Mouse (Mus musculus) forebrain, embryonic 13.5 days (tissue): ENCODE results near the gene Adcy3. TPM values are rescaled to one million over a fixed set of nuclear protein-coding genes. Genes with fewer than 3 reads are reported as not detected.

ENCODE experiments used
- polyA plus RNA-seq: library from polyadenylated mRNA; unstranded; fragments of >200 nt; fragmentation: Nextera tagmentation; extraction: Ambion mirVana; gene quantifications from 2 replicates; pipeline ENCODE4 v1.2.1, GENCODE M21; 2015

Gene Adcy3
- polyA plus RNA-seq, 1 experiment from 2014 or later: 6.4 TPM

Other genes starting within 250 kb of the Adcy3 start
- gene Pomc, start 178.2 kb upstream of the Adcy3 start, polyA plus RNA-seq: 13.1 and 24.1 TPM in 2 replicates
- gene Efr3b, start 94.2 kb upstream of the Adcy3 start, polyA plus RNA-seq: 20.7 and 24.4 TPM in 2 replicates
- 9.6 and 12.9 TPM in 2 replicates for gene Dnajc27, start 50.5 kb upstream of the Adcy3 start, polyA plus RNA-seq
- gene Ptrhd1, start 100.9 kb downstream of the Adcy3 start, polyA plus RNA-seq: 5.1 and 5.7 TPM in 2 replicates
- gene Cenpo, start 101.2 kb downstream of the Adcy3 start, polyA plus RNA-seq: 14.8 and 16.2 TPM in 2 replicates